Mouse (Mus musculus): ENCODE measurements around the gene Xk. TPM values are rescaled to one million over a fixed set of nuclear protein-coding genes. Genes with fewer than 3 reads are reported as not detected.
"Not testable (repeated sequence)": the region's sequence is repeated elsewhere in the genome, so short reads cannot be mapped to it uniquely, and the experiment has no call there.

Gene Xk
- polyA plus RNA-seq, 1 experiment from 2014 or later, result 3.2 TPM

DNA sequence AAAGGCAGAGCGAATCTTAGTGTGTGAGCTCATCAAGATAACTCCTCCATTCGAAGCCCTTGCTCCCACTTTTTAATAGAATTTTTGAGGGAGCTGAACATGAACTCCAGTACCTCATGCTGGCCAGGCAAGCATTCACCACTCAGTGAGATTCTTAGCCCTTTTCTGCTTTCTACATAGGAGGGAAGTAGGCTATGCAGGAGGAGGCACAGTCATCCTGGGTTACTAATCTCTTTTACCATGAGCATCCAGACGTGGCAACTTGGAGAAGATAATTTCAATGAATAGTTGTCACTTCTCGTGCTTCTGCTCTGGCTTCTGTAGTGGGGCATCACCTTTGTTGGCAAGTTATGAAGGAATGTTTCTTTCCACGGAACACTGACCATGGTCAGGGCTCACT lies 15.8 kb upstream of the Xk start, which contains the start of gene Gm14862:
Gene Gm14862 (minus strand): TSS at position 134 of the 400 bp plus-strand sequence.
- no peaks in the 10 kb centered on the region for H3K36me3 ChIP-seq (ENCODE audit: control insufficient read depth, insufficient read depth)
- WGBS, result 73% methylated on average over 5 of the region's 5 CpGs
- H3K27ac ChIP-seq (ENCODE audit: low read length), result no peak within 1 kb of the TSS
- H3K4me3 ChIP-seq (ENCODE audit: low read length), result no peak within 1 kb of the TSS
- ATAC-seq (replicated peaks; ENCODE audit: extremely low read depth, insufficient read depth, low FRiP score), result no peak
- H3K9ac ChIP-seq (ENCODE audit: low read length), result no peak within 1 kb of the TSS
- no peaks in the 10 kb centered on the region for H3K9me3 ChIP-seq (replicated peaks; ENCODE audit: control insufficient read depth, low read length)
- H3K4me1 ChIP-seq (ENCODE audit: control insufficient read depth, insufficient read depth, low read length), result no peaks in the 10 kb centered on the region
- H3K4me2 ChIP-seq (ENCODE audit: low read depth, low read length), result no peak within 1 kb of the TSS
- H3K27me3 ChIP-seq (ENCODE audit: control insufficient read depth, insufficient read depth, low read length), result no peaks in the 10 kb centered on the region

DNA sequence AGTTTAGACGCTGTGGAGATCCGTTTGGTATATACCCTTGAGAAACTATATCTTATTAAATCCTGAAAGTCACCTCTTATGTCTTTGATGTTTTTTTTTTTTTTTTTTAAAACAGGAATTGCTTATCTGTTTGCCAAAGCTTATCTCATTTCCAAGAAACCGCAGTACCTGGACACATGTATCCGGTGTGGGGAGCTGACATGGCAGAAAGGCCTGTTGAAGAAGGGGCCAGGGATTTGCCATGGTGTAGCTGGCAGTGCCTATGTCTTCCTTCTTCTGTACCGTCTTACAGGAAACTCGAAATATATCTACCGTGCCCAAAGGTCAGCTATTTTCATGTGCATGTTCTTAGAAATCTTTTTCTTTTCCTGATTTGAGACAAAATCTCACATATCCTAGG lies 14.7 kb upstream of the Xk start:
- 79% methylated on average over 7 of the region's 7 CpGs for WGBS

DNA sequence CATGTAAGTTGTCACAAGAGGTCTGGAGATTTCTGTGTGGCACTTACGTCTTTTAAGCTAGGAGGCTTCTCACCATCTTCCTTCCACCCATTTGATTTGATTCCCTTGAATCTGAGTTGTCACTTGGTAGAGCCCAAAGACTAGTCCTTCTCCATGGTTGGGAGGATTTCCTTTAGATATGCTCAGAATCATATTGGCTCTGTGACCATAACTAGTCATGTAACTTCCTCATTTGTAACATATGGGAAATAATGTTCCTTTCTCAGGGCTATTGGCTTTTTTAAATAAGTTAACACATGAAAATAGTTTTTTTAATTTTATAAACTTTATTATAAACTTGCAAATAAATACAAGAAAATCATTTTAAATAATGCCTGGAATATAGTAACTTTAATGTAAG lies 13.3 kb upstream of the Xk start:
- Histone ChIP-seq H3K27ac (ENCODE audit: low read length) (no peak overlapping the region), H3K9ac (ENCODE audit: low read length) (no peak overlapping the region), H3K9me3 (replicated peaks; ENCODE audit: control insufficient read depth, low read length) (no peaks in the 10 kb centered on the region), H3K27me3 (ENCODE audit: control insufficient read depth, insufficient read depth, low read length) (no peaks in the 10 kb centered on the region), H3K36me3 (ENCODE audit: control insufficient read depth, insufficient read depth) (no peaks in the 10 kb centered on the region), H3K4me3 (ENCODE audit: low read length) (no peak overlapping the region), H3K4me2 (ENCODE audit: low read depth, low read length) (no peak overlapping the region), H3K4me1 (ENCODE audit: control insufficient read depth, insufficient read depth, low read length) (no peaks in the 10 kb centered on the region)
- ATAC-seq (replicated peaks; ENCODE audit: extremely low read depth, insufficient read depth, low FRiP score), result no peak
- 55% methylated on average over 1 of the region's 1 CpGs for WGBS

More for the DNA sequence above, 14.7 kb upstream of the Xk start:
- Histone ChIP-seq H3K9me3 (replicated peaks; ENCODE audit: control insufficient read depth, low read length) (no peaks in the 10 kb centered on the region), H3K36me3 (ENCODE audit: control insufficient read depth, insufficient read depth) (no peaks in the 10 kb centered on the region), H3K27me3 (ENCODE audit: control insufficient read depth, insufficient read depth, low read length) (no peaks in the 10 kb centered on the region), H3K4me3 (ENCODE audit: low read length) (no peak overlapping the region), H3K4me2 (ENCODE audit: low read depth, low read length) (no peak overlapping the region), H3K9ac (ENCODE audit: low read length) (no peak overlapping the region), H3K4me1 (ENCODE audit: control insufficient read depth, insufficient read depth, low read length) (no peaks in the 10 kb centered on the region), H3K27ac (ENCODE audit: low read length) (no peak overlapping the region)
- no peak for ATAC-seq (replicated peaks; ENCODE audit: extremely low read depth, insufficient read depth, low FRiP score)

DNA sequence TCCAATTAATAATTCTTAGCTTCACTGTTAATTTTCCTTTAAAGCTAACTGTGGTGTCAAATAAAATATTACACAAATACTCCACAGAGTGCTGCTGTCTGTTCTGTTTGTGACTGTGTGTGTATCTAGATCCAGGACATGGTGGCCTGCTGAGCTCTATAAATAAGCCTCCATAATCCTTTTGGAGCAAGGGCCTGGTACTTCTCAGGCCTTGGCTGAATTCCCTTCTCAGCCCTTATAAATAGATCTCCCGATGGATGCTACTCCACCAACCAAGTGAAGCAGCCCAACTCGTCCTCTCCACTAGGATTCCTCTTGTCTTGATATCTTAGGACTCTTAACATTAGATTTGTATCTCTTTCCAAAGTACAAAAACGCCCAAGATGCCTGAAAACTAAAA lies 1.4 kb upstream of the Xk start:
- Histone ChIP-seq H3K4me3 (ENCODE audit: low read length) (no peak overlapping the region), H3K36me3 (ENCODE audit: control insufficient read depth, insufficient read depth) (no peaks in the 10 kb centered on the region), H3K4me2 (ENCODE audit: low read depth, low read length) (no peak overlapping the region), H3K27ac (ENCODE audit: low read length) (peak overlapping the region; percentile 46; the same call in 1 of the 2 replicates), H3K4me1 (ENCODE audit: control insufficient read depth, insufficient read depth, low read length) (0 out of 2 replicates have a peak, but pooled peaks cover 3% of the 10 kb centered on the region), H3K27me3 (ENCODE audit: control insufficient read depth, insufficient read depth, low read length) (no peaks in the 10 kb centered on the region; the same call in 1 of the 2 replicates), H3K9ac (ENCODE audit: low read length) (no peak overlapping the region), H3K9me3 (replicated peaks; ENCODE audit: control insufficient read depth, low read length) (no peaks in the 10 kb centered on the region)
- WGBS, result 52% methylated on average over 3 of the region's 3 CpGs
- peak; percentile 42; the same call in 1 of the 2 replicates for ATAC-seq (replicated peaks; ENCODE audit: extremely low read depth, insufficient read depth, low FRiP score)

GRCm38 (mm10) chrX:9271947-9272459 lies 553 bp upstream of the Xk start:
- H3K27ac ChIP-seq (ENCODE audit: low read length), result peak overlapping the region; percentile 71
- H3K9ac ChIP-seq (ENCODE audit: low read length), result peak overlapping the region; percentile 76
- H3K9me3 ChIP-seq (replicated peaks; ENCODE audit: control insufficient read depth, low read length), result no peaks in the 10 kb centered on the region
- 0 out of 2 replicates have a peak, but pooled peaks cover 3% of the 10 kb centered on the region for H3K4me1 ChIP-seq (ENCODE audit: control insufficient read depth, insufficient read depth, low read length)
- no peak for ATAC-seq (replicated peaks; ENCODE audit: extremely low read depth, insufficient read depth, low FRiP score)
- peak overlapping the region; percentile 65 for H3K4me2 ChIP-seq (ENCODE audit: low read depth, low read length)
- no peaks in the 10 kb centered on the region; the same call in 1 of the 2 replicates for H3K27me3 ChIP-seq (ENCODE audit: control insufficient read depth, insufficient read depth, low read length)
- 15% methylated on average over 8 of the region's 8 CpGs for WGBS
- H3K4me3 ChIP-seq (ENCODE audit: low read length), result peak overlapping the region; percentile 63
- no peaks in the 10 kb centered on the region for H3K36me3 ChIP-seq (ENCODE audit: control insufficient read depth, insufficient read depth)

DNA sequence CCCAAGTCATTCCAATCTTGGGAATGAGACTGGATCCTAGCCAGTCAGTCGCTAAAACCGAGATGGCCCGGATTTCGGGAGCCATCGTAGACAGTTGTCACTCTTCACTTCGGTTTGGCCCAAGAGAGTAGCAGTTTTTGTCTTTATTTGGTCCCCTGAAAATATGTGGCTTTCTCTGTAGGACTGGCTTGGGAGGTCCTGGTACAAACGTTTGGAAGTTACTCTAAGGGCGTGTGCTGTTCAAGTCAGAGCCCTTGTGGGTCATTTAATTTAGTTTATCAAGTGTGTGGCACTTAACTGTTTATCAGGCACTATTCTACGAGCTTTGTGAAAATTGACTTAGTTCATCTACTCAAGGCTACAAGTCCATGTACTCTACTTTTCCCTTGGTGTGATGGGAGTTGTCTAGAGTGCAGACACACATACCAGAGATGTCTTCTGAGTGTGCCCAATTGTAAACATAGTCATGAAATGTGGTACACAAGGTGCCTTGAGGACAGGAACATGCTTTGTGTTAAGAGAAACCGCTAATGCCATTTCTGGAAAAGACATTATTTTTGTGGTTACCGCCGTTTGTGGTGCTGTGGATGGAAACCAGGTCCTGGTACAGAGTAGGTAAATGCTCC lies 934 bp downstream of the Xk start:
- WGBS, result 56% methylated on average over 12 of the region's 12 CpGs
- Histone ChIP-seq H3K9ac (ENCODE audit: low read length) (peak overlapping the region; percentile 76), H3K4me3 (ENCODE audit: low read length) (peak overlapping the region; percentile 63), H3K9me3 (replicated peaks; ENCODE audit: control insufficient read depth, low read length) (no peaks in the 10 kb centered on the region), H3K4me1 (ENCODE audit: control insufficient read depth, insufficient read depth, low read length) (0 out of 2 replicates have a peak, but pooled peaks cover 3% of the 10 kb centered on the region), H3K36me3 (ENCODE audit: control insufficient read depth, insufficient read depth) (no peaks in the 10 kb centered on the region), H3K4me2 (ENCODE audit: low read depth, low read length) (peak overlapping the region; percentile 65), H3K27ac (ENCODE audit: low read length) (no peak overlapping the region), H3K27me3 (ENCODE audit: control insufficient read depth, insufficient read depth, low read length) (no peaks in the 10 kb centered on the region; the same call in 1 of the 2 replicates)
- no peak for ATAC-seq (replicated peaks; ENCODE audit: extremely low read depth, insufficient read depth, low FRiP score)

DNA sequence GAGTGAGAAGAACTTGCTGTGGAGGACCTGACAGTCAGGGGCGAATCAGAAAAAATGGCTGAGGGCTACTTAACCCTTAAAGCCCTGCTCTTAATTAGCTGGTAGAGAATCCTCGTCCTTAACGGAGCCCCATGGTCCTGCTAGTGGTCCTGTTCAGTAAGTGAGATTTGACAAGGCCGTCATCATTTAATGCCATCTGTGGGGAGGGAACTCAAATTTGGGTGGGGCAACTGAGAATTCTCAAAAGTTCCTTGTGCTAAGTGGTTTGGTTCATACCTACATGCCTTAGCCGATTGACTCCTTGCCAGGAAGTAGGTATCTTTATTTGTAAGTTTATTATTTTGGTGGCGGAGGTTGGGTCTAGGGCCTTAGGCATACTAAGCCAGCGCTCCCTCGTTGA lies 1.8 kb downstream of the Xk start:
- 71% methylated on average over 8 of the region's 8 CpGs for WGBS
- no peak overlapping the region for H3K4me2 ChIP-seq (ENCODE audit: low read depth, low read length)
- no peak overlapping the region for H3K9ac ChIP-seq (ENCODE audit: low read length)
- 0 out of 2 replicates have a peak, but pooled peaks cover 3% of the 10 kb centered on the region for H3K4me1 ChIP-seq (ENCODE audit: control insufficient read depth, insufficient read depth, low read length)
- ATAC-seq (replicated peaks; ENCODE audit: extremely low read depth, insufficient read depth, low FRiP score), result no peak
- no peaks in the 10 kb centered on the region for H3K36me3 ChIP-seq (ENCODE audit: control insufficient read depth, insufficient read depth)
- no peak overlapping the region for H3K4me3 ChIP-seq (ENCODE audit: low read length)
- H3K27me3 ChIP-seq (ENCODE audit: control insufficient read depth, insufficient read depth, low read length), result no peaks in the 10 kb centered on the region; the same call in 1 of the 2 replicates
- H3K27ac ChIP-seq (ENCODE audit: low read length), result no peak overlapping the region
- H3K9me3 ChIP-seq (replicated peaks; ENCODE audit: control insufficient read depth, low read length), result no peaks in the 10 kb centered on the region

- no CpG with 5 or more reads among the region's 1 CpGs for WGBS
- H3K4me1 ChIP-seq (ENCODE audit: control insufficient read depth, insufficient read depth, low read length); H3K9ac ChIP-seq (ENCODE audit: low read length); H3K36me3 ChIP-seq (ENCODE audit: control insufficient read depth, insufficient read depth); H3K4me2 ChIP-seq (ENCODE audit: low read depth, low read length); H3K4me3 ChIP-seq (ENCODE audit: low read length); H3K27me3 ChIP-seq (ENCODE audit: control insufficient read depth, insufficient read depth, low read length); H3K27ac ChIP-seq (ENCODE audit: low read length); ATAC-seq (replicated peaks; ENCODE audit: extremely low read depth, insufficient read depth, low FRiP score); H3K9me3 ChIP-seq (replicated peaks; ENCODE audit: control insufficient read depth, low read length): not testable (repeated sequence)
Observed at GRCm38 (mm10) chrX:9283464-9283863, 10.9 kb downstream of the Xk start, which contains the start of gene H2al1m. H2al1m (plus strand) TSS chrX:9283764.

GRCm38 (mm10) chrX:9293140-9293829 lies 20.7 kb downstream of the Xk start:
- not testable (repeated sequence) for H3K9me3 ChIP-seq (replicated peaks; ENCODE audit: control insufficient read depth, low read length)

More at GRCm38 (mm10) chrX:9293140-9293829, 20.7 kb downstream of the Xk start:
- not testable (repeated sequence) for H3K4me3 ChIP-seq (ENCODE audit: low read length); ATAC-seq (replicated peaks; ENCODE audit: extremely low read depth, insufficient read depth, low FRiP score); H3K36me3 ChIP-seq (ENCODE audit: control insufficient read depth, insufficient read depth); H3K4me2 ChIP-seq (ENCODE audit: low read depth, low read length); H3K9ac ChIP-seq (ENCODE audit: low read length); H3K27me3 ChIP-seq (ENCODE audit: control insufficient read depth, insufficient read depth, low read length); H3K27ac ChIP-seq (ENCODE audit: low read length); H3K4me1 ChIP-seq (ENCODE audit: control insufficient read depth, insufficient read depth, low read length)
- 71% methylated on average over 3 of the region's 4 CpGs for WGBS

All from heart, embryonic 16.5 days (tissue).